Mouse (Mus musculus): ENCODE measurements around the gene Srprb. TPM values are rescaled to one million over a fixed set of nuclear protein-coding genes. Genes with fewer than 3 reads are reported as not detected.
A peak's percentile ranks its signal among the peaks of the same experiment; 100 is the strongest.
"Not testable (repeated sequence)": the region's sequence is repeated elsewhere in the genome, so short reads cannot be mapped to it uniquely, and the experiment has no call there.

The Srprb gene
- total RNA-seq, 2 experiments from 2014 or later: 20.8 to 22.5 TPM

DNA sequence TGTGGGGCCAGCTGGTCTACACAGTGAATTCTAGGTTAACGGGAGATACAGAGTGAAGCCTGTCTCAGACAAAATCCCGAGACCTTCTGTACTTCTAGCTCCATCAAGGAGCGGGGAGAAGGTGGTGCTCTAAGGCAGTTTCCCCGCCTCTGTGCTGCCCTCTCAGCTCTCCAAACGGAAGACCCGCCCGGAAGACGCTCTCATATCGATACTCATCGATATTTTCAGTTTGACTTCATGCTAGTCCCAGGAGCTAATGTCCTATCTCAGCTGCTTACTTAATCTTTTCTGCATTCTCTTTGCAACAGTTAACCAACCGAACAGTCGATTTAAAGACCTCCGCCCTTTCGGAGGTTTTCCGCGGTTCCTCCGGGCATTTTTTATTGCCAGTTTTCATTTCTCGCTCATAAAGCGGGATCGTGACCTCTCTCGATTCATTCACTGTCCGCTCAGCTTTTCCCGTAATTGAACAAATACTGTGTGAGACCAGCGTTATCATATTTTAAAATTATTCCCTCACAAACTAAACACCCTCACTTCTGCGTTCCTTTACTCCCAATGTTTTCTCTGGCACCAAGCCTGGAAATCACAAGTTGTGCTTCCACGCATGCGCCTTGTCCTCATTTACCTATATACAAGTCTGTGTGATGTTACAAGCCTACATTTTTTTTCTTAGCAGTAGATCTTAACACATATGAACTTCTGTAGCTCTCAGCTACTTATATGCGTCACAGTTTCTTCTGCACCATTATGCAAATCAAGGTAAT lies 10.9 kb upstream of the Srprb start:
- no peak for DNase-seq (ENCODE audit: low spot score in 2 of 2)

DNA sequence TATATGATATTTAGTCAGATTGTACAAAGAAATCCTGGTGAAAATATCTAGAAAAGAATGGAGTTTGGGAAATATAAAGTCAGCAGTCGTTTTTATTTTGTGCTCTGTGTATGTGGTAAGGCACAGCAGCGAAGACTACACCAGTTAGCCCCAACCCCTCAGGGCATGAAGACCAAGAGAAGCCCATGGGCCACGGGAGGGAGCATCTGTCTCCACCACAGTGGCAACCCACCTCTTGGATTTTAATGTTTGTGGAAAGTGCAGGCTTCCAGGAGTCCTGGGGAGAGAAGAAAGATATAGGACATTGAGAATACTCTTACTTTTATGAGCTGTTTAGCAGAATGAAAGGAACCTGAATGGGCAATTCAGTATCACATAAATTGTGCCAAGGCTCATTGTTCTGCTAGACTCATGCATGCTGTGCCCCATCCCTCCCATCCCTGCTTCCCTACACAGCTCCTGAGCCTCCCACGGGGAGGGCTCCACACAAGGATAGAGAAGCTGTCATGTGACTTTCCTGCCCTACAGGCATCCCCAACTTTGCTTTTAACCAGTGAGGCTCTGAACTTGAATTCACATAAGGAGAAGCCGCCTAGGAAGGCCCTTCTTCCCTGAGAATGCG lies 7.0 kb upstream of the Srprb start:
- no peak for DNase-seq (ENCODE audit: low spot score in 2 of 2)

DNA sequence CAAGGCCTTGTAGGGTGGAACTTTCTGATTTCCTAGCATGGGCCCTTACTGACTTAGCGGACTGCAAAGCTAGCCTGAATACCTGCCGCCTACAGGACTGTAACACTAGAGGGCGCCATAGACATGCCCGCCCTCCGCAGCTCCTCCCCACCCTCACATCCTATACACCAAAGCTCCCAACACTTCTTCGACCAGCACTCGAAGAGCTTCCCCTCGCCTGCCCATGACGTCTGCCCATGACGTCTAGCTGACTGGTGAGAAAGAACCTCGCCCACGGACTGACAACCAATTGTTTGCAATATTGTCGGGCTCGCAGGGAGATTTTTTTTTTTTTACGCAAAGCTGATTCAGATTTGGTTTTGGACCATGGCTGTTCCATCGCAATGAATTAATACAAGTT lies 5.9 kb upstream of the Srprb start:
- peak; percentile 62 to 66 for DNase-seq (ENCODE audit: low spot score in 2 of 2)

DNA sequence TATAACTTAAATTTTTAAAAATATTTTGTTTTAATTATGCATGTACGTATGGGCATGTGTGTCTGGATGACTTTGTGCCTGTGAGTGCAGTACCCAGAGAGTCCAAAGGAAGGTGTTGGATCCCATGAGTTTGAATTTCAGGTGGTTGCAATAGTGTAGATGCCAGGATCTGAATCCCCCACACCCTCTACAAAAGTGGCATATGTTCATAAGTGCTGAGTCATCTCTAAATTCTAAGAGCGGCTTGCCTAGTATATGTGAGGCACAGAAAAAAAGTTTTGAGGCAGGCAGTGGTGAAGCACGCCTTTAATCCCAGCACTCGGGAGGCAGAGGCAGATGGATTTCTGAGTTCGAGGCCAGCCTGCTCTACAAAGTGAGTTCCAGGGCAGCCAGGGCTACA lies 3.8 kb upstream of the Srprb start:
- DNase-seq (ENCODE audit: low spot score in 2 of 2): no peak

DNA sequence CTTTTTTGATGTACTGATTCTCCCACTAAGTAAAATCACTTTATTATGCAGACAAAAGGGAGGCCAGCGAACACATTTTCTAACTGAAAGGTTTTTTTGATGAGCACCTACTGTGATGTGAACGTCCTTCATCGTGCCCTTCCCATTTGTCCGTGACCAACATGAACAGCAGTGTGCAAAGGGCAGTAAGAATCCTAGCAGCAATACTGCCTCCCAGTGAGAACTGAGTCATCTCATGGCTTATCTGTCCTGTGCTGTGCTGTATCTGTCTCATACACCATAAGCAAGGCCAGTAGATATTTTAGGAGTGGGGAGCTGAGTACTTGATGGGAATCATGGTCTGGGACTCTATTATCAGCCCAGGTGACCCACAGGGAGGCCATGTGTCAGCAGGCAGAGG lies 13.5 kb downstream of the Srprb start:
- DNase-seq (ENCODE audit: low spot score in 2 of 2): no peak

DNA sequence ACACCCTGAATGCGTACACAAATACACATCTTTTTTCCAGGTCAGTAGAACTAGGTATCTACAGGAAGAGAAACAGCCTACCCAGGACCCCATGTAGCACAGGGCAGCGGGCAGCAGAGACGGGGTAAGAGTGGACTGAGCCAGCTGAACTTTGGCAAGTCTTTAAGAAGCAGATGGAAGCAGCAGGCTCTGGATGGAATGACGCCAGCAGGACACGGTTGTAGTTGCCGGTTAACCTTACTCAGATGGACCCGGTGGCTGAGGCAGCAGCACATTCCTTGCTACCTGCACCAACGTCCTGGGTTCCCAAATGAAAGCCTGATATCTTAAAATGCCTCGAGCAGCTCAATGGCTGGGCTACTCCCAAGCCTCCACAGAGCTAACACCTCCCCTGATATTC lies 15.2 kb downstream of the Srprb start:
- DNase-seq (ENCODE audit: low spot score in 2 of 2): no peak

DNA sequence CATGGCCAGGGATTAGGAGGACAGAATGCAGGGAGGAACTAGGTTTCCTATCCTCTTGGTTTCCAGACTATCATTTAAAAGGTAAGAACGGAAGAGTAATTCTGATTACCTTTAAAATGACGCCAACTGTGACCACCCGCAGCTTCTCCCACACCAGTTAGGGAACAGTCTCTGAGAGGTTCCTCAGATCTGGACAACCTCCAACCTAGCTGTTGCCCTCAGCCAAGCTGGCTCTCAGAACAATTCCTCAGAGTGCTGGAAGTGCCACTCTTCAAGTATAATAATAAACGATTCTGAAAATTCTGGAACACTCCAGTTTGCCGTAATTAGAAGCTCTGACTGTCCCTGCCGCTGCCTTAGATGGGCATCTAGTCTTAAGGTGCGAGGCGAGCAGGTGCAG lies 16.0 kb downstream of the Srprb start:
- no peak for DNase-seq (ENCODE audit: low spot score in 2 of 2)

DNA sequence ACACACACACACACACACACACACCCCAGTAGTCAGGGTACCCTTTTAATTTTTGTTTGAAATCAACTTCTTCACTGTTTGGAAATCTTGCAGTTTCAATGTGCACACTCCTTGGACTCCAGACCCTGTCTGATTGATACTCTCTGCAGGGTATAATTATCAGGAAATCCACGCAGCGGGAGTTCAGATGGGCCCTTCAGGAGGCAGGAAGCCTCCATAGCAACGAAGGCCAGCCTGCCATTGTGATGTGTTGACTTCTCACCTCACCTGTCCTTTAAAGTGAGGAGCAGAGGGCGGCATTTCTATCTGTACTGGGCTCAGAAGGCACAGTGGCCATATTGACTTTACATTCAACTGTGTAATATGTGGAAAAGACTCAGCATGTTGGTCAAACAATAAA lies 17.1 kb downstream of the Srprb start:
- DNase-seq (ENCODE audit: low spot score in 2 of 2): no peak

DNA sequence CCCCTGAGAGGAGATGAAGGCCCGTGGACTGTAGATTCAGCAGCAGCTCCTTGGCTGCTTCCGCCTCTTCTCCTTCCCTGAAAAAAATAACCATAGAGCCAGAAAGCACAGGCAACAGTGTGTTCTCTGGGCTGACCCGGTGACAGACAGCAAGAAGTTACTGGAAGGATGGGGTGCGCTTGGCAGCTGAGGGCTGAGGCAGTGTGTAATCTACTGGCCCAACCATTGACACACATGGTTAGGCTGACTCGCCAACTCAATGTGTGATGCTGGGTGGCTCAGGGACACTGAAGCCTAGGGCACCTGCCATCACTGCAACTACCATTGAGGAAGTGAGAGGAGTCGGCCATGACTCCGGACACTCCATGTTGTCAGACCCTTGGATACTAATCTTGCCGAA lies 20.1 kb downstream of the Srprb start:
- DNase-seq (ENCODE audit: low spot score in 2 of 2): no peak

DNA sequence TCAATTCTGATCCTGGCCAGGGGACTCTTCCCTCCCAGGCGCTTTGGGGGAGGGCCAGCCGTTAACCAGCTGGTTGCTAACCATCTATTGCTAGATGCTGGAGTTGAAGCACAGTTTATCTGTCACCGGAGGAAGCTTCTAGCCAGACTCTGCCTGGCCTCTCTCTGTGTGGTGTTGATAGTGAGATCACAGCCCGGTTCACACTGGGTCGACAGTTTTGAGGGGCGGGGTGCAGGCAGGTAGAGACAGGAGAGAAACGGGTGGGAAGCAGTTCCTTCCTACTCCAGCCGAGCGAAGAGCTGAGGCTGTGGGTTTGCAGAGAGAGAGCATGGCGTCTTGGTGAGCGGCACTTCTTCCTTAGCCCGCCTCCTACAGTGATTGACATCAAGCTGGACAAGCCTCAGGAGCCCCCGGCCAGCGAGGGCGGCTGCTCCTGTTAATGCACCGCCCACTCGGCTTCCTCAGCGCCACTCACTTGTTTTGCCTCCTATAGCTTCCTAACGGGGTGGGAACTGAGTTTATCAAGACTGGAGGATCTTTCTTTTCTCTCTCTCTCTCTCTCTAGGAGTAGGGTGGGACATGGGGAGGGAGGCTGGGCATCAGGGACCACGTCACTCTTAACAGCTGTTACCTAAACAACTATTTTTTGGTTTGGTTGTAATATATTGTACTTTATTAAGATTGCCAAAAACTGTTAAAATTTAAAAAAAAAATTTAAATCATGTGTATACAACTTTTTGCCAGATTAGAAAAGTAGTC lies 21.0 kb downstream of the Srprb start:
- peak; percentile 39 to 48 for DNase-seq (ENCODE audit: low spot score in 2 of 2)

DNA sequence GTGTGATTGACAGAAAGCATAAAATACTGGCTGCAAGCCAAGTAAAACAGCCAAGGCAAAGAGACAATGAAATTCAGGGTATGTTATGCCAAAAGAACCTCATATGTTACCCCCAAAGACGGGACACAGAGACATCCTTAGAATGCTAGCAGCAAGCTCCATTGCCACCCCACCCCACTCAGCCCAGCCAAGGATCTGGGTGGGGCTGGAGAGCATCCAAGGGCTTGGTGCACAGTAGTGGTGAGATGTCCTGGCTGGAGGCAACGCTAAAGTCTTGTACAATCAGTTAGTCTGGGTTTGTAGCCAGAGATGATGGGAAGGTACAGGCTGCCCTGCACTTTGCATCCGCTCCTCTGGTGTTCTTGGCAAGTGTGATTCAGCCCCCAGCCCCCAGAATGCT lies 21.6 kb downstream of the Srprb start:
- peak in 1 of 2 experiments; percentile 25 for DNase-seq (ENCODE audit: low spot score in 2 of 2)

DNA sequence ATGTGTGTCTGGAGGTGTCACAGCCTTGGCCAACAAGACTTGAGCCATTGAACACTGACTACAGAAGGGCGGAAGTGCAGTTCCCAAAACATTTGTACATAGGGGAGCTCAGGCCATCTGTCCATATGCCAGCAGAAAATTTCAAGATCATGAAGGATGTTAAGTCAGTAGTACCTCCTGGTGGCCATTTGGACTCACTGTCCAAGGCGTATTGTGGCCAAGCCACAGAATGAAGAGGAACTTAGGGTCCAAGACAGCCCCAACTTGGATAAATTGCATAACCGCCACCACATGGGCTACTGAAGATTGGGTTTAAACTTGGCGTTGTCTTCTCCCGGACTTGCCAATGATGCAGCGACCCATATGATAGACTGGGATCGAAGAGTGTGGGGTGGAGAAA lies 26.2 kb downstream of the Srprb start:
- no peak for DNase-seq (ENCODE audit: low spot score in 2 of 2)

DNA sequence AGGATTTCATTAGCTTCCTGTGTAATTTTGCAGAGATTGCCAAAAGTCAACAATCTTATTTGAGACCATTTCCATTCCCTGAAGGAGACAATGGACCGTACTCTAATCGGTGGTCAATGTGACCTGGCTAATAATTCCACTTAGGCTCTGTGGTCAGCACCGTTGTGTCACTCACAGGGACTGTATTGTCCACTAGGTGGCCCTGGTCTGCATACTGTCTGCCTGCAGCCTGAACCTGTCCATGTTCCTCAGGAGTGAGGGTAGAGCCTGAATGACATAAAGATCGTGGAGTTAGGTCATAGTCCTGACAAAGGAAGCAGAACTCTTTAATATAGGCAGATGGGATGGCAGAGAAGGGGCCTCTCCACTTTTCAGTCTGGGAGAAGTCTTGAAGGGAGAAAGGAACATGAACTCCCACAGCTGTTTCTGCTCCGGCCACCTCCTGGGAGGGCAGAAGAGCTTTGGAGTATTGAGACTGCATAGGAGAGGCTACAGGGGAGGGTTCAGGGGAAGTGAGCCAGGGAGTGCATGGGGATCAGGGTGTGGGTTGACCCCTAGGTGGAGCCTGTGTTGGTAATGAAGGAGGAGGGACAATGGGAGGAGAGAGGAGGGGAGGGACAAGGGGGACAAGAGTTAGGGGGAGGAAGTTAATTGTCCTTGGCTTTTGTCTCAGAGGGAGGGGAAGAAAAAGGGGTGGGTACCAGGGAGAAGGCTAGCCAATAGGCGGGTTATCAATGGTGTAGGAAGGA lies 27.0 kb downstream of the Srprb start:
- DNase-seq (ENCODE audit: low spot score in 2 of 2): no peak

DNA sequence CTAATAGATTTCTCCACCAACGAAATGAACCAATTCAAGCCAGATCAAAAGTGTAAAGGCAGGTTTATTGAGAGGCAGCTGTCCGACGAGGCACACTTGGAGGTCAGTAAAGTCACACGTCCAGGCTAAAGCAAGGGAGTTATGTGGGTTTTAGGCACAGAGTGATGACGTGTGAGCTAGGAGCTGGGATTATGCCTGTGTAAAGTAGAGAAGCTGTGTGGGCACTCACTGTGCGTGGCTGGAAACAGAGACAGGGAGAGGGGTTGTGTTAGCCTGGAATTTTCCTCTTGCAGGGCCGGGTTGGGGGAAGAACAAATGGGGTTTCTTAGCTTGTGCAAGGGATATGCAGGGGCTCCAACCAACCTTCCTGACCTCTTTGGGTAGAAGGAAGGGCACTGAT lies 33.2 kb downstream of the Srprb start:
- DNase-seq (ENCODE audit: low spot score in 2 of 2): peak; percentile 33 to 56

DNA sequence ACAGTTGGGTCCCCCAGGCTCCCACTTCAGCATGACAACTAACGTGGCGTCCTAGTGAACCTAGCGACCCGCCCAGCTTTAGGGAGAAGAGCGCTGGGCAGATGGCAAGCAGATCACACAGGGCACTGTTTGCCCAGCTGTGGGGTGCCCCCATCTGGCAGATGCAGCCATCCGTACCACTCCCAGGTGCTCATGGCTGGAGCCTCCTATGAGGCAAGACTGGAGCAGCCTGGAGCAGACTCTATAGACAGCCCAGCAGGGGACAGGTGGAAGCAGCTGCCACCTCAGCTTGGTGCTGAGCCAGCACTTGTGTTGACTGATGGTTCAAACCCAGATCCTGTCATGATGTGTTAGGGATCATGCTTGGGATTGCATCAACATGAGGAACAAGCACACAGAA lies 33.9 kb downstream of the Srprb start:
- DNase-seq (ENCODE audit: low spot score in 2 of 2): no peak

DNA sequence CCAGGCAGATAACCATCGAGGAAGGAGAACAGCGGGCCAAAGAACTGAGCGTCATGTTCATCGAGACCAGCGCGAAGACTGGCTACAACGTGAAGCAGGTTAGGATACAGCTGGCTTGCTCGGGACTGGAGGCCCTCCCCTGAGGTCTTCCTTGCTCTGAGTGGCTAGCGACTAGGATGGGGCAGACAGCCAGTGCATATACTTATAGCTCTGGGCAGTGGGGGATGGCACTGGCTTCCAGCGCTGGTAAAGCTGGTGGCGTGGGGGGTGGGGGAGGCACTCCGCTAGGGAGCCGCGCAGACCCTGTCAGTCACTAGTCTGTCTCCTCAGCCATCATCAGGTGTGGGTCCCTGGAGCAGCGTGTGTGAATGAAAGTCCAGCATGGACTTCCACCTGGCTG lies 38.1 kb downstream of the Srprb start:
- DNase-seq (ENCODE audit: low spot score in 2 of 2): no peak

DNA sequence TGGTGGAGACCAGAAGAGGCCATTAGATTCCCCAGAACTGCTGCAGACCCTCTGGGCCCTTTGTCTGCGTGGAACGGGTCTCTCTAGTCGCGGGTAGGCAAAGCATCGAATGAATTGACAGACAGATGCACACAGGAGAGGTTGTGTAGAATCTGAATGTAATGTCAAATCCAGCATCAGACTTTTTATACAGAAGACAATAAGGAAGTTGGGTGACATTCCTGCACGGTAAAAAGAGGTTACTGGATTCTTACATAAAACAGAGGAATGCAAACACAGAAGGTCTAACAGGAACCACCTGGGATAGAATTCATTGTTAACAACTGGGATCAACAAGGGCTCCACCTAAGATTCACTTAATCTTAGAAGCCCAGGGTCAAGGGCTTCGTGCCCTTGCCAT lies 46.8 kb downstream of the Srprb start:
- not testable (repeated sequence) for DNase-seq (ENCODE audit: low spot score in 2 of 2)

DNA sequence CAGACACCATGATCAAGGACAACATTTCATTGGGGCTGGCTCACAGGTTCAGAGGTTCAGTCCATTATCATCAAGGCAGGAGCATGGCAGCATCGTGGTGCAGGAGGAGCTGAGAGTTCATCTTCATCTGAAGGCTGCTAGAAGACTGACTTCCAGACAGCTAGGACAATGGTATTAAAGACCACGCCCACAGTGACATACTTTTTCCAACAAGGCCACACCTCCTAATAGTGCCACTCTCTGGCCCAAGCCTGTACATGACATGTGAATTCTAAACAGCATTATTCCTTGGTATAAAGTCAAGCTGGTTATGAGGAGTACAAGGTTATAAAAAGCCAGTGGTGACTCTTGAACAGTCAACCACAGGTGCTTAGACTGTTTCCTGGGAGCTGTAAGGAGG lies 47.4 kb downstream of the Srprb start:
- DNase-seq (ENCODE audit: low spot score in 2 of 2): no peak

DNA sequence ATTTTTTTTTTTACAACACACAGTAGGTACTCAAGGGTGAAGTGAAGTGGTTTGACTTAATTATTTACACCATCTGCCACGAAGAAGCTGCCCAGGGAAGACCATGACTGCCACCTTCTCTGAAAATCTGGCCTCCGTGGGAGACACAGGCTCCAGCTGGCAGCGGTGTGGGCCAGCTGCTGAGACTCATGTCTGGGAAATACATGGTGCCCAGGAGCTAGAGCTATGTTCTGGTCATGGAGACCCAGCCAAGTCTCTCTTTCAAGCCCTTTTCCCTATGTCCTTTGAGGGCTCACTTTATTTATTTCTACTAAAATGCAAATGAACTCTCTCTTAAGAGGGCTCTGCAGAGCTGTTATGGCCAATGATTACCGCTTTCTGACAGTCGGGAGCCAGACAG lies 48.7 kb downstream of the Srprb start:
- DNase-seq (ENCODE audit: low spot score in 2 of 2): no peak

DNA sequence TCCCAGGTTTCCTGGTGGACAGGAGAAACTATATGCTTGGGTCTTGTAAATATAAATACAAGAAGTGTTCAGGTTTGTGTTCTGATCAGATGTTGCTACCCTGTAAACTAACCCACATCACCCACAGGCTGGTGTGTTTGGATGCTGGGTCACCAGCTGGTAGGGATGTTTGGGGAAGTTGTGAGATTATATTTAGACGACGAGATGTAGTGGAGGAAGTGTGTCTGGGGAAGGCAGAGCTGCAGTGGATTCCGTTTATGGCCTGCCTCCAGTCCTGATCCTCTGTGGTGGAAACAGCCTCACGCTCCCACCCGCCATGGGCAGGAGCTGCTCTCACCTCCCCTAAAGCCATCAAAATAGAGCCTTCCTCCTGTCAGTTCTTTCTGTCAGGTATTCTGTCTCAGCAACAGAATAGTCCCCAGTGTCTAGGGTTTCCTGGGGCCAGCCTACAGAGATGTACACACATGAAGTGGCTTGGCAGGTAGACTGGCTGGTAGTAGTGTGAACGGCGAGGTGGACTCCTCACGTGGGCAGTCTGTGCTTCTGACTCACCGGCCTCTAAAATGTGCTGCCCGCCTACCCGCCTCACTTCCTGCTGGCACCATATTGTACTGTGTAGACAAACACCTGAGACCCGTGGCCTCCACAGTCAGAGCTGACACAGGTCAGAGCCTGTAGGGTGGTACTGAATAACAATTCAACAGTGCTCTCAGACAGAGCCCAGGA lies 52.7 kb downstream of the Srprb start:
- DNase-seq (ENCODE audit: low spot score in 2 of 2): no peak

DNA sequence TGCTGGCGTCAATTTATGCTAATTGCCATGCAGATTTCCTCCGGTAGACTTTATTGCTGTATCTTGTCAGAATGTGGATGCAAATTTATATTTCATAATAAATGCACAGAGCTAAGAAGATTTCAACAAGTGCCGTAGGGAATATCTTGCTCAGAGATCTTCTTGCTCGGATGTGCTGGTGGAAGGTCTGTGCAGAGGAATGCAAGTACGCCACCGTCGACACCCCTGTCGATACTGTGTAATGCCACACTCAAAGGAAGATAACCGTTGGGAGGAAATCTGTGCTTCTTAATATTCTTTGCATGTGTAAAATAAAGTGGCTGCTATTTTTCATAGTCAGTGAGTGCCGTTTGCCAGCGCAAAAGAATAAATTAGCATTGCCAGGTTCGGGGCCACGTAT lies 54.8 kb downstream of the Srprb start:
- no peak for DNase-seq (ENCODE audit: low spot score in 2 of 2)

Measured in left cerebral cortex, adult 18-20 months (tissue).